ENCODE assay signal across 14 mouse cellular contexts in genomic region chr17:84422916-84423315, GRCm38 (mm10). TPM values are rescaled to one million over a fixed set of nuclear protein-coding genes. Genes with fewer than 3 reads are reported as not detected.
DNase-seq lines count a peak whose midpoint lies in the region; ATAC-seq lines count a peak whose summit lies in the region.
"Had no signal": no experiment of that assay in that cellular context is flagged by ENCODE, and none has a peak within 500 bp of the region (broad histone marks: within the 10 kb centered on the region; RNA-seq: fewer than 3 reads in every experiment).

No protein-coding gene starts in this region.

- H3K4me3 ChIP-seq in embryonic facial prominence, embryonic 12.5 days: no peak overlapping the region
- H3K4me3 ChIP-seq in embryonic facial prominence, embryonic 10.5 days: no peak overlapping the region
- no peak overlapping the region for H3K4me3 ChIP-seq in intestine, embryonic 16.5 days (ENCODE audit: low read length)
- no peak overlapping the region for H3K4me3 ChIP-seq in hindbrain, embryonic 10.5 days
- H3K4me3 ChIP-seq: forebrain, embryonic 15.5 days; myocyte had no signal

- no peak overlapping the region for H3K9ac ChIP-seq in embryonic facial prominence, embryonic 12.5 days
- H3K9ac ChIP-seq in intestine, embryonic 16.5 days (ENCODE audit: low read depth, low read length): no peak overlapping the region
- H3K9ac ChIP-seq: forebrain, embryonic 15.5 days had no signal

- peak overlapping the region; percentile 19; the same call in 1 of the 2 replicates for H3K27ac ChIP-seq in embryonic facial prominence, embryonic 12.5 days
- no peak overlapping the region for H3K27ac ChIP-seq in embryonic facial prominence, embryonic 10.5 days (replicated peaks)
- peak overlapping the region; percentile 41; the same call in 1 of the 2 replicates for H3K27ac ChIP-seq in intestine, embryonic 16.5 days (ENCODE audit: low read length)
- no peak overlapping the region for H3K27ac ChIP-seq in hindbrain, embryonic 10.5 days
- H3K27ac ChIP-seq: forebrain, embryonic 15.5 days had no signal

- H3K36me3 ChIP-seq in embryonic facial prominence, embryonic 12.5 days: peaks cover 35% of the 10 kb centered on the region
- H3K36me3 ChIP-seq in embryonic facial prominence, embryonic 10.5 days (replicated peaks): peaks cover 83% of the 10 kb centered on the region
- H3K36me3 ChIP-seq in intestine, embryonic 16.5 days (ENCODE audit: control insufficient read depth, insufficient read depth, low read length): peaks cover 8% of the 10 kb centered on the region
- peaks cover 75% of the 10 kb centered on the region for H3K36me3 ChIP-seq in hindbrain, embryonic 10.5 days

- no peaks in the 10 kb centered on the region for H3K9me3 ChIP-seq in embryonic facial prominence, embryonic 12.5 days
- H3K9me3 ChIP-seq in embryonic facial prominence, embryonic 10.5 days: no peaks in the 10 kb centered on the region
- H3K9me3 ChIP-seq in intestine, embryonic 16.5 days (ENCODE audit: control insufficient read depth, low read length): no peaks in the 10 kb centered on the region
- H3K9me3 ChIP-seq in hindbrain, embryonic 10.5 days: no peaks in the 10 kb centered on the region
- H3K9me3 ChIP-seq: forebrain, embryonic 15.5 days had no signal

- WGBS in embryonic facial prominence, embryonic 12.5 days: 82% methylated on average over 8 of the region's 8 CpGs
- 89% methylated on average over 8 of the region's 8 CpGs for WGBS in embryonic facial prominence, embryonic 10.5 days
- 73% methylated on average over 8 of the region's 8 CpGs for WGBS in intestine, embryonic 16.5 days
- WGBS in hindbrain, embryonic 10.5 days: 95% methylated on average over 8 of the region's 8 CpGs

- no peak for DNase-seq in embryonic facial prominence, embryonic 10.5 days (ENCODE audit: low spot score)
- peak; percentile 79 for DNase-seq in T-cell, adult 2 months (ENCODE audit: low spot score)
- peak; percentile 85 for DNase-seq in thymus, postnatal 0 days (ENCODE audit: low spot score)
- no peak for DNase-seq in hindbrain, embryonic 10.5 days (ENCODE audit: low spot score)
- DNase-seq in urinary bladder, postnatal 36 days (ENCODE audit: low spot score in 2 of 2): no peak
- DNase-seq in urinary bladder, postnatal 10 days (ENCODE audit: low spot score): no peak
- DNase-seq: heart, postnatal 4 days; kidney, adult 18-20 months; liver; right cerebral cortex, postnatal 4 days had no signal

- no peak for ATAC-seq in embryonic facial prominence, embryonic 12.5 days (ENCODE audit: insufficient number of reproducible peaks, insufficient read depth, low FRiP score, low TSS enrichment)
- ATAC-seq in intestine, embryonic 16.5 days: no peak
- ATAC-seq: forebrain, embryonic 15.5 days had no signal

- no peaks in the 10 kb centered on the region for H3K27me3 ChIP-seq in embryonic facial prominence, embryonic 12.5 days
- H3K27me3 ChIP-seq in embryonic facial prominence, embryonic 10.5 days (replicated peaks; ENCODE audit: low read depth, poor library complexity, severe bottlenecking): no peaks in the 10 kb centered on the region
- no peaks in the 10 kb centered on the region for H3K27me3 ChIP-seq in intestine, embryonic 16.5 days (replicated peaks; ENCODE audit: control insufficient read depth, insufficient read depth, low read length)
- no peaks in the 10 kb centered on the region for H3K27me3 ChIP-seq in hindbrain, embryonic 10.5 days (ENCODE audit: insufficient read depth, poor library complexity, severe bottlenecking)
- H3K27me3 ChIP-seq: forebrain, embryonic 15.5 days had no signal

- H3K4me1 ChIP-seq in embryonic facial prominence, embryonic 12.5 days: peaks cover 6% of the 10 kb centered on the region; the same call in 1 of the 2 replicates
- peaks cover 10% of the 10 kb centered on the region for H3K4me1 ChIP-seq in embryonic facial prominence, embryonic 10.5 days
- H3K4me1 ChIP-seq in intestine, embryonic 16.5 days (ENCODE audit: control insufficient read depth, insufficient read depth, low read length): peaks cover 5% of the 10 kb centered on the region
- 0 out of 2 replicates have a peak, but pooled peaks cover 5% of the 10 kb centered on the region for H3K4me1 ChIP-seq in hindbrain, embryonic 10.5 days (replicated peaks)
- H3K4me1 ChIP-seq: forebrain, embryonic 15.5 days had no signal

- no peak overlapping the region for H3K4me2 ChIP-seq in embryonic facial prominence, embryonic 12.5 days (replicated peaks)
- H3K4me2 ChIP-seq in intestine, embryonic 16.5 days (ENCODE audit: low read depth, low read length): no peak overlapping the region
- H3K4me2 ChIP-seq: forebrain, embryonic 15.5 days had no signal

RNA-seq across cellular contexts. Expression of gene Thada, which starts 43.1 kb away (rescaled TPM):
- 10.2 and 12.4 TPM in 2 replicates for polyA plus RNA-seq in embryonic facial prominence, embryonic 12.5 days (2016; fragmentation: Nextera tagmentation; extraction: Ambion mirVana)
- 13.0 and 13.3 TPM in 2 replicates for polyA plus RNA-seq in embryonic facial prominence, embryonic 10.5 days (2016; fragmentation: Nextera tagmentation; extraction: Ambion mirVana)
- 4.3 and 5.3 TPM in 2 replicates for polyA plus RNA-seq in intestine, embryonic 16.5 days (2015; fragmentation: Nextera tagmentation; extraction: Ambion mirVana)
- polyA plus RNA-seq in thymus, postnatal 0 days (2015; fragmentation: Nextera tagmentation; extraction: Ambion mirVana): 9.0 and 12.3 TPM in 2 replicates
- polyA plus RNA-seq in hindbrain, embryonic 10.5 days (2016; fragmentation: Nextera tagmentation; extraction: Ambion mirVana): 10.6 and 11.2 TPM in 2 replicates

Comparison
In these comparisons a context has a peak if more than half of its experiments do, and no peak if none do; other contexts are left out.
1. H3K27ac ChIP-seq: peak in embryonic facial prominence, embryonic 12.5 days (single experiment) and intestine, embryonic 16.5 days (single experiment); none in embryonic facial prominence, embryonic 10.5 days (single experiment) and hindbrain, embryonic 10.5 days (single experiment).
2. DNase-seq: peak in T-cell, adult 2 months (single experiment) and thymus, postnatal 0 days (single experiment); none in embryonic facial prominence, embryonic 10.5 days (single experiment), hindbrain, embryonic 10.5 days (single experiment), urinary bladder, postnatal 36 days (0 of 2) and urinary bladder, postnatal 10 days (single experiment).